Mouse (Mus musculus): ENCODE data around the gene Plk1.

- TF ChIP-seq FLI1 (IDR thresholded peaks at IDR 0.05; ENCODE audit: low read length) (no peak), GATA1 (IDR thresholded peaks at IDR 0.05; ENCODE audit: borderline replicate concordance, low read length) (no peak)
Measured at GRCm38 (mm10) chr7:122152473-122152872, 6.8 kb upstream of the Plk1 start.
